Mouse (Mus musculus): ENCODE measurements around the gene Pecr. TPM values are rescaled to one million over a fixed set of nuclear protein-coding genes. Genes with fewer than 3 reads are reported as not detected.

Gene Pecr
- polyA plus RNA-seq, 1 experiment from 2014 or later: 84.2 TPM

Other genes with a start within 250 kb of the Pecr start
- 8.0 and 8.1 TPM in 2 replicates for gene Mreg, start 72.0 kb downstream of the Pecr start, polyA plus RNA-seq (2015; fragmentation: Nextera tagmentation; extraction: Ambion mirVana)
- 0.45 and 0.72 TPM in 2 replicates for gene Tmem169, start 55 bp upstream of the Pecr start, polyA plus RNA-seq (2015; fragmentation: Nextera tagmentation; extraction: Ambion mirVana)
- 14.0 and 14.9 TPM in 2 replicates for gene Xrcc5, start 23.1 kb upstream of the Pecr start, polyA plus RNA-seq (2015; fragmentation: Nextera tagmentation; extraction: Ambion mirVana)

Data from liver, embryonic 16.5 days (tissue).